Mouse (Mus musculus) thymus, adult 2 months (tissue): ENCODE results near the gene Gal3st2.

Experiments used
- CTCF ChIP-seq: fragments of 200-500 bp; IDR thresholded peaks from 2 replicates; pipeline ENCODE4 v1.5.1; 2012; ENCODE audit warnings: mild to moderate bottlenecking, control low read depth, low read length, moderate library complexity, borderline replicate concordance; ENCODE audit not compliant: control insufficient read depth, poor library complexity, insufficient read depth; ENCODE audit errors: extremely low read depth
- POLR2A ChIP-seq: fragments of 200-500 bp; IDR thresholded peaks from 2 replicates; pipeline ENCODE4 v1.6.1; 2012; ENCODE audit warnings: mild to moderate bottlenecking, low read length, control low read depth, moderate library complexity; ENCODE audit not compliant: control insufficient read depth, poor library complexity, insufficient read depth; ENCODE audit errors: extremely low read depth

GRCm38 (mm10) chr1:93835876-93836531 lies 25.1 kb upstream of the Gal3st2 start:
- TF ChIP-seq POLR2A (no peak), CTCF (no peak)
